Mouse (Mus musculus) bone marrow, adult 2 months (tissue): ENCODE results near the gene Gclc.

Source experiments
- CTCF ChIP-seq: fragments of 200-500 bp; IDR thresholded peaks from 2 replicates; pipeline ENCODE4 v1.5.1; 2011; ENCODE audit warnings: low read length, control low read depth; ENCODE audit not compliant: control insufficient read depth, insufficient read depth
- POLR2A ChIP-seq: fragments of 200-500 bp; IDR thresholded peaks from 2 replicates; pipeline ENCODE4 v1.6.1; 2011; ENCODE audit warnings: low read depth, mild to moderate bottlenecking, control low read depth, low read length, borderline replicate concordance; ENCODE audit not compliant: control insufficient read depth

DNA sequence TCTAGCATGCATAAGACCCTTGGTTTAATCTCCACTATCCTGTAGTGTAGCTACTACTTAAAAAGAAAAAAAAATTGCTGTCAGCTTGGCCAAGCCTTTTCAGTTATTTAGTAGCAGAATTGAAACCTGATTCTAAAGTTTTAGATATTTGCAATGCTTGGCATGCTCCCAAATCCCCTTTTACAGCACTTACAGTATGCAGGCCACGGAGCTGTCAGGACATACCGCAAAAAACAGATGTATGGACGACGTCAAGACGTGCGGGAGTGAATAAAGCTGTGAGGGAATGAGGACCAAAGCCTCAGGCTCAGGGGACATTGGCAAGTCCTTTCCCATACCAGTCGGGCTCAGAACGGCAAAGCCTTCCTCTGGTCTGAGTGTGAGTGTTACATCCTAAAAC, 4.1 kb downstream of the Gclc start:
- TF ChIP-seq CTCF (no peak), POLR2A (no peak)
